In genomic region chr15:11693772-11694270, GRCm38 (mm10) we compare ENCODE assay signal across 30 mouse cellular contexts.
DNase-seq lines count a peak whose midpoint lies in the region; ATAC-seq and TF ChIP-seq lines count a peak whose summit lies in the region.
"Had no signal": no experiment of that assay in that cellular context is flagged by ENCODE, and none has a peak within 500 bp of the region (broad histone marks: within the 10 kb centered on the region; RNA-seq: fewer than 3 reads in every experiment).

No protein-coding gene starts in this region.

- no peaks in the 10 kb centered on the region for H3K36me3 ChIP-seq in neural tube, embryonic 11.5 days (ENCODE audit: control insufficient read depth, insufficient read depth, low read length)
- no peaks in the 10 kb centered on the region for H3K36me3 ChIP-seq in embryonic facial prominence, embryonic 15.5 days
- no peaks in the 10 kb centered on the region for H3K36me3 ChIP-seq in forebrain, embryonic 16.5 days (ENCODE audit: control insufficient read depth, insufficient read depth)
- H3K36me3 ChIP-seq in intestine, postnatal 0 days (ENCODE audit: control insufficient read depth, insufficient read depth) = no peaks in the 10 kb centered on the region
- H3K36me3 ChIP-seq: heart, embryonic 12.5 days; hindbrain, embryonic 12.5 days; limb, embryonic 12.5 days; liver, embryonic 12.5 days; midbrain, embryonic 12.5 days; neural tube, embryonic 12.5 days had no signal

- H3K9me3 ChIP-seq in neural tube, embryonic 11.5 days (ENCODE audit: control insufficient read depth, low read length) = no peaks in the 10 kb centered on the region
- no peaks in the 10 kb centered on the region for H3K9me3 ChIP-seq in embryonic facial prominence, embryonic 15.5 days (replicated peaks)
- no peaks in the 10 kb centered on the region for H3K9me3 ChIP-seq in forebrain, embryonic 16.5 days (ENCODE audit: control insufficient read depth, low read length)
- H3K9me3 ChIP-seq in intestine, postnatal 0 days (ENCODE audit: control insufficient read depth) = no peaks in the 10 kb centered on the region
- H3K9me3 ChIP-seq: forebrain, embryonic 13.5 days; heart, embryonic 12.5 days; hindbrain, embryonic 12.5 days; limb, embryonic 12.5 days; liver, embryonic 12.5 days; midbrain, embryonic 12.5 days; neural tube, embryonic 12.5 days had no signal

- H3K4me3 ChIP-seq in neural tube, embryonic 11.5 days (ENCODE audit: low read depth, low read length) = no peak overlapping the region
- no peak overlapping the region for H3K4me3 ChIP-seq in embryonic facial prominence, embryonic 15.5 days (replicated peaks)
- H3K4me3 ChIP-seq in forebrain, embryonic 16.5 days (replicated peaks; ENCODE audit: low read length) = no peak overlapping the region
- H3K4me3 ChIP-seq in intestine, postnatal 0 days (ENCODE audit: low read depth, low read length) = no peak overlapping the region
- H3K4me3 ChIP-seq: forebrain, embryonic 13.5 days; heart, embryonic 12.5 days; hindbrain, embryonic 12.5 days; limb, embryonic 12.5 days; liver, embryonic 12.5 days; midbrain, embryonic 12.5 days; neural tube, embryonic 12.5 days had no signal

- 66% methylated on average over 14 of the region's 14 CpGs for WGBS in neural tube, embryonic 11.5 days
- WGBS in embryonic facial prominence, embryonic 15.5 days = 36% methylated on average over 14 of the region's 14 CpGs
- WGBS in forebrain, embryonic 16.5 days = 73% methylated on average over 14 of the region's 14 CpGs
- WGBS in intestine, postnatal 0 days = 86% methylated on average over 14 of the region's 14 CpGs

- H3K4me1 ChIP-seq in neural tube, embryonic 11.5 days (ENCODE audit: control insufficient read depth, insufficient read depth, low read length) = no peaks in the 10 kb centered on the region
- peaks cover 8% of the 10 kb centered on the region; the same call in 1 of the 2 replicates for H3K4me1 ChIP-seq in embryonic facial prominence, embryonic 15.5 days
- H3K4me1 ChIP-seq in forebrain, embryonic 16.5 days (replicated peaks; ENCODE audit: control insufficient read depth, insufficient read depth, low read length) = no peaks in the 10 kb centered on the region
- no peaks in the 10 kb centered on the region for H3K4me1 ChIP-seq in intestine, postnatal 0 days (replicated peaks; ENCODE audit: control insufficient read depth, insufficient read depth, low read length)
- H3K4me1 ChIP-seq: forebrain, embryonic 13.5 days; heart, embryonic 12.5 days; hindbrain, embryonic 12.5 days; liver, embryonic 12.5 days; midbrain, embryonic 12.5 days; neural tube, embryonic 12.5 days had no signal

- H3K4me2 ChIP-seq in neural tube, embryonic 11.5 days (ENCODE audit: low read depth) = no peak overlapping the region
- H3K4me2 ChIP-seq in embryonic facial prominence, embryonic 15.5 days (replicated peaks) = peak overlapping the region; percentile 3; the same call in 1 of the 2 replicates
- no peak overlapping the region for H3K4me2 ChIP-seq in forebrain, embryonic 16.5 days (ENCODE audit: low read length)
- no peak overlapping the region for H3K4me2 ChIP-seq in intestine, postnatal 0 days (replicated peaks; ENCODE audit: low read depth)
- H3K4me2 ChIP-seq: forebrain, embryonic 13.5 days; heart, embryonic 12.5 days; hindbrain, embryonic 12.5 days; limb, embryonic 12.5 days; liver, embryonic 12.5 days; midbrain, embryonic 12.5 days; neural tube, embryonic 12.5 days had no signal

- ATAC-seq in neural tube, embryonic 11.5 days (ENCODE audit: insufficient read depth, low FRiP score, low TSS enrichment) = no peak
- ATAC-seq in embryonic facial prominence, embryonic 15.5 days (ENCODE audit: insufficient number of reproducible peaks, low FRiP score, low TSS enrichment, low read depth) = no peak
- ATAC-seq in forebrain, embryonic 16.5 days = no peak
- ATAC-seq in intestine, postnatal 0 days = no peak
- ATAC-seq: CD4-positive, CD25-positive, alpha-beta regulatory T cell, adult 4 months; forebrain, embryonic 13.5 days; inflammation-experienced regulatory T-cells, adult 6 months; liver, embryonic 12.5 days; Patski had no signal

- DNase-seq in embryo, embryonic 10.5 days (ENCODE audit: low spot score) = peak; percentile 21
- no peak for DNase-seq in embryo, embryonic 10 days (ENCODE audit: low spot score)
- DNase-seq in neural tube, embryonic 11.5 days (ENCODE audit: low spot score) = peak; percentile 16
- DNase-seq in neural tube, embryonic 10.5 days (ENCODE audit: extremely low spot score, low spot score) = no peak
- DNase-seq in left cerebral cortex, adult 8-10 months (ENCODE audit: low spot score in 2 of 2) = no peak
- DNase-seq: adrenal gland, adult 8-10 months; cerebellum, adult 2 months; gastrocnemius, postnatal 14 days; heart, adult 11 months; heart, postnatal 10 days; kidney, adult 8-10 months; kidney, postnatal 10 days; lung, adult 18-20 months; lung, postnatal 10 days; right cerebral cortex, postnatal 14 days; thymus, adult 2 months had no signal

- no peak overlapping the region for H3K9ac ChIP-seq in neural tube, embryonic 11.5 days (ENCODE audit: low read length)
- H3K9ac ChIP-seq in embryonic facial prominence, embryonic 15.5 days = no peak overlapping the region
- H3K9ac ChIP-seq in forebrain, embryonic 16.5 days (replicated peaks; ENCODE audit: low read depth, low read length) = no peak overlapping the region
- no peak overlapping the region for H3K9ac ChIP-seq in intestine, postnatal 0 days (ENCODE audit: low read depth, low read length)
- H3K9ac ChIP-seq: forebrain, embryonic 13.5 days; heart, embryonic 12.5 days; hindbrain, embryonic 12.5 days; limb, embryonic 12.5 days; liver, embryonic 12.5 days; midbrain, embryonic 12.5 days; neural tube, embryonic 12.5 days had no signal

- no peak for TF ChIP-seq CTCF in intestine, postnatal 0 days (IDR thresholded peaks at IDR 0.05; ENCODE audit: low read depth)

- H3K27ac ChIP-seq in neural tube, embryonic 11.5 days (ENCODE audit: low read depth, low read length) = no peak overlapping the region
- no peak overlapping the region for H3K27ac ChIP-seq in embryonic facial prominence, embryonic 15.5 days (replicated peaks)
- no peak overlapping the region for H3K27ac ChIP-seq in forebrain, embryonic 16.5 days (ENCODE audit: low read length)
- H3K27ac ChIP-seq in intestine, postnatal 0 days (ENCODE audit: low read depth, low read length) = no peak overlapping the region
- H3K27ac ChIP-seq: forebrain, embryonic 13.5 days; hindbrain, embryonic 12.5 days; limb, embryonic 12.5 days; liver, embryonic 12.5 days; midbrain, embryonic 12.5 days; neural tube, embryonic 12.5 days; stomach, postnatal 0 days had no signal

- no peaks in the 10 kb centered on the region for H3K27me3 ChIP-seq in neural tube, embryonic 11.5 days (ENCODE audit: control insufficient read depth, insufficient read depth, low read length)
- no peaks in the 10 kb centered on the region for H3K27me3 ChIP-seq in embryonic facial prominence, embryonic 15.5 days
- no peaks in the 10 kb centered on the region for H3K27me3 ChIP-seq in forebrain, embryonic 16.5 days (replicated peaks; ENCODE audit: control insufficient read depth, insufficient read depth, low read length)
- no peaks in the 10 kb centered on the region for H3K27me3 ChIP-seq in intestine, postnatal 0 days (replicated peaks; ENCODE audit: control insufficient read depth, insufficient read depth, low read length)
- H3K27me3 ChIP-seq: forebrain, embryonic 13.5 days; heart, embryonic 12.5 days; hindbrain, embryonic 12.5 days; limb, embryonic 12.5 days; liver, embryonic 12.5 days; midbrain, embryonic 12.5 days; neural tube, embryonic 12.5 days; Patski had no signal

Comparison
In these comparisons a context has a peak if more than half of its experiments do, and no peak if none do; other contexts are left out.
1. DNase-seq: peak in embryo, embryonic 10.5 days (single experiment) and neural tube, embryonic 11.5 days (single experiment); none in embryo, embryonic 10 days (single experiment), neural tube, embryonic 10.5 days (single experiment) and left cerebral cortex, adult 8-10 months (0 of 2).